Mouse (Mus musculus) embryonic facial prominence, embryonic 13.5 days (tissue): ENCODE data around the gene Ralb. TPM values are rescaled to one million over a fixed set of nuclear protein-coding genes. Genes with fewer than 3 reads are reported as not detected.

Source experiments
- ATAC-seq: fragments of 200-750 bp; cut with Nextera tagmentation; 2 replicates; pipeline ENCODE4 v1.8.0; 2017; ENCODE audit warnings: low read depth; ENCODE audit not compliant: insufficient number of reproducible peaks, insufficient read depth, low FRiP score, low TSS enrichment
- H3K27ac ChIP-seq: fragments of 300-500 bp; sonication (generic); 2 replicates; pipeline ENCODE4 v1.5.1; 2015; ENCODE audit warnings: moderate library complexity, mild to moderate bottlenecking, inconsistent platforms
- H3K27me3 ChIP-seq: fragments of 300-500 bp; sonication (generic); 2 replicates; pipeline ENCODE4 v1.6.1; 2015; ENCODE audit warnings: mild to moderate bottlenecking, inconsistent platforms
- H3K36me3 ChIP-seq: fragments of 300-500 bp; sonication (generic); 2 replicates; pipeline ENCODE4 v1.6.1; 2015; ENCODE audit warnings: mild to moderate bottlenecking, inconsistent platforms
- H3K4me1 ChIP-seq: fragments of 300-500 bp; sonication (generic); 2 replicates; pipeline ENCODE4 v1.6.1; 2015; ENCODE audit warnings: inconsistent platforms
- H3K4me2 ChIP-seq: fragments of 300-500 bp; sonication (generic); 2 replicates; pipeline ENCODE4 v1.6.1; 2015; ENCODE audit warnings: moderate library complexity, mild to moderate bottlenecking, inconsistent platforms
- H3K4me3 ChIP-seq: fragments of 300-500 bp; sonication (generic); 2 replicates; pipeline ENCODE4 v1.5.1; 2015; ENCODE audit warnings: mild to moderate bottlenecking, inconsistent platforms
- H3K9ac ChIP-seq: fragments of 300-500 bp; sonication (generic); 2 replicates; pipeline ENCODE4 v1.6.1; 2015; ENCODE audit warnings: mild to moderate bottlenecking, inconsistent platforms
- H3K9me3 ChIP-seq: fragments of 300-500 bp; sonication (generic); 2 replicates; pipeline ENCODE4 v1.6.1; 2016; ENCODE audit warnings: inconsistent platforms
- WGBS: fragments of 180-500 bp; shearing (Covaris S2); methylation state at CpG from one replicate; pipeline ENCODE4 v1.1.7; 2015; ENCODE audit warnings: mixed read lengths; 5-methylcytosine and 5-hydroxymethylcytosine counted together
- polyA plus RNA-seq: library from polyadenylated mRNA; unstranded; fragments of >200 nt; fragmentation: Nextera tagmentation; extraction: Ambion mirVana; gene quantifications from 2 replicates; pipeline ENCODE4 v1.2.1, GENCODE M21; 2015

Ralb gene
- polyA plus RNA-seq, 1 experiment from 2014 or later: 117 TPM

GRCm38 (mm10) chr1:119540836-119541557 lies 36.4 kb upstream of the Ralb start:
- H3K9me3 ChIP-seq: no peaks in the 10 kb centered on the region
- H3K4me3 ChIP-seq: no peak overlapping the region
- H3K27ac ChIP-seq: no peak overlapping the region
- H3K27me3 ChIP-seq: no peaks in the 10 kb centered on the region
- WGBS: 73% methylated on average over 9 of the region's 9 CpGs
- H3K4me2 ChIP-seq: no peak overlapping the region
- no peaks in the 10 kb centered on the region for H3K4me1 ChIP-seq
- ATAC-seq: 0 out of 2 replicates have a peak, but pooled peaks have one; percentile 34
- no peaks in the 10 kb centered on the region for H3K36me3 ChIP-seq
- H3K9ac ChIP-seq: no peak overlapping the region

GRCm38 (mm10) chr1:119539252-119539651 lies 34.7 kb upstream of the Ralb start:
- Histone ChIP-seq H3K4me1 (no peaks in the 10 kb centered on the region), H3K9me3 (no peaks in the 10 kb centered on the region), H3K36me3 (no peaks in the 10 kb centered on the region), H3K4me3 (no peak overlapping the region), H3K27me3 (no peaks in the 10 kb centered on the region), H3K9ac (no peak overlapping the region), H3K27ac (no peak overlapping the region), H3K4me2 (no peak overlapping the region)
- 66% methylated on average over 2 of the region's 2 CpGs for WGBS
- no peak for ATAC-seq

DNA sequence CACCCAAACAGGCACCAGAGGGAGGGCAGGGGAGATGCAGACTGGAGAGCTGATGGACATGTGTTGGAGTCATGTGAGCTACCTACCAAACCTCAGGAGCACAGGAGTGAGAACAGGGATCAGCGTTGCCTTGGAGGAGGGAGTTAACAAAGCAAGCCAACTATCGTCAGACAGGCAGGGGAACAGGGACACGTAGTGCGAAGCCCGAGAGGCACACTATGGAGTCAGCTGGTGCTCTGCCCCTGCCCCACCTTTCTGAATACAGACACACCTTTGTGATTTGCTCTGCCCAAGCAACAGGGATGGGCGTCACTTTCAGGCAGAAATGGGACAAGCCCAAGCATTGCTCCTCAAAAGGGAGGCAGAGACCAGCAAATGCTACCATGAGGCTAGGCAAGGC lies 33.1 kb upstream of the Ralb start:
- Histone ChIP-seq H3K9me3 (no peaks in the 10 kb centered on the region), H3K9ac (no peak overlapping the region), H3K36me3 (no peaks in the 10 kb centered on the region), H3K4me2 (no peak overlapping the region), H3K27me3 (no peaks in the 10 kb centered on the region), H3K4me1 (no peaks in the 10 kb centered on the region), H3K27ac (no peak overlapping the region), H3K4me3 (no peak overlapping the region)
- WGBS: 85% methylated on average over 6 of the region's 6 CpGs
- no peak for ATAC-seq

- Histone ChIP-seq H3K4me1 (no peaks in the 10 kb centered on the region), H3K9ac (no peak overlapping the region), H3K9me3 (no peaks in the 10 kb centered on the region), H3K4me3 (no peak overlapping the region), H3K4me2 (no peak overlapping the region), H3K27ac (no peak overlapping the region), H3K36me3 (no peaks in the 10 kb centered on the region), H3K27me3 (no peaks in the 10 kb centered on the region)
- WGBS: 76% methylated on average over 2 of the region's 2 CpGs
- ATAC-seq: no peak
Observed at GRCm38 (mm10) chr1:119536122-119536521, 31.5 kb upstream of the Ralb start.

GRCm38 (mm10) chr1:119534341-119534740 lies 29.7 kb upstream of the Ralb start:
- no peaks in the 10 kb centered on the region for H3K9me3 ChIP-seq
- 92% methylated on average over 5 of the region's 5 CpGs for WGBS
- no peaks in the 10 kb centered on the region for H3K4me1 ChIP-seq
- H3K27me3 ChIP-seq: no peaks in the 10 kb centered on the region
- H3K27ac ChIP-seq: no peak overlapping the region
- no peak overlapping the region for H3K9ac ChIP-seq
- H3K36me3 ChIP-seq: peaks cover 6% of the 10 kb centered on the region
- no peak overlapping the region for H3K4me3 ChIP-seq
- no peak overlapping the region for H3K4me2 ChIP-seq
- ATAC-seq: no peak

DNA sequence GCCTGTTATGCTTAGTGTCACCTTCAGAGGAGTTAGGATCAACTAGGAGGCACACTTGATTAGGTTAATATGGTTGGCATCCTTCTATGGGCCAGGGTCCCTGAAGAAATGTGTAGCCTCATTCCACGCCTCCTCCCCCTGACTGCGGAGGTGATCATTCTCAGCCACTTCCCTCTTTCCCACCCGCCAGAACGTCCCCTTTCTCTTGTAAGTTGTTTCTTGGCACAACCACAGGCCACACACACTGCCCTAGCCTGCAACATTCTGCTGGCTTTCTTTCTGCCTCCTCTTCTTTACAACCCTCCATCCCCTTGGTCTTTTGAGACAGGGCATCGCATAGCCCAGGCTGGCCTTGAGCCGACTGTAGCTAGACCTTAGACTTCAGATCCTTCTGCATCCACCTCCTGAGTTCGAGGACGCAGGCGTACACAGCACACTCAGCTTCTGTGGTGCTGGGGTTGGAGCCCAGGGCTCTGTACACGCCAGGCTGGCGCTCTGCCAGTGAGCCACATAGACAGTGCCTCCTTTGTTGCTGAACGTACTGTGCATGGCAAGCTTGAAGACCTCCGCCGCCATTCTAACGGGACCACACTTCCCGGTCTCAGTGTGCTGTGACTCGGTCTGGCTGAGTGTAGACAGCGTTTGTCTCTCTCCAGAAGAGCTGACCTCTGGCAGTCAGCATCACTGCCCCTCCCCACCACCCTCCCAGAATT lies 28.7 kb upstream of the Ralb start:
- Histone ChIP-seq H3K4me1 (no peaks in the 10 kb centered on the region), H3K4me2 (no peak overlapping the region), H3K36me3 (peaks cover 17% of the 10 kb centered on the region), H3K27ac (no peak overlapping the region), H3K27me3 (no peaks in the 10 kb centered on the region), H3K4me3 (no peak overlapping the region), H3K9me3 (peaks cover 4% of the 10 kb centered on the region; the same call in 1 of the 2 replicates), H3K9ac (no peak overlapping the region)
- ATAC-seq: no peak
- 78% methylated on average over 18 of the region's 18 CpGs for WGBS

DNA sequence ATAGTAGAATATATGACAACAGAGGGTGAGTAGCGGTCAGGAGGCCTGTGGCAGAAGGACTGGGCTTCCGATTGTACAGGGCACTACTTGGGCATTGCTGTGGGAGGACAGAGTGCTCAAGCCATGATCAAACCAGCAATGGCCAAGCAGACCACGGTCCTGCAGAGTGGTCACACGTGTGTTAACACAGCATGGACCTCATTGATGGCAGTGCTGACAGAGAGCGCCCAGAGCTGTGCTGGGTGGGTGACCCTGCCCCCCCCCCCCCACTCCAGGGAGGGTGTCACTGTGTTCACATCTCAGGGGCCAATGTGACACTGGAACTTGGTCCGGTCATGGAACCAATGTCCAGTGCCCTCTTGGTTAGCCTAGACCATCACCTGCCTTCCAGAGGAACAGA lies 27.6 kb upstream of the Ralb start:
- Histone ChIP-seq H3K9ac (no peak overlapping the region), H3K4me1 (peaks cover under 1% of the 10 kb centered on the region; the same call in 1 of the 2 replicates), H3K9me3 (peaks cover 9% of the 10 kb centered on the region; the same call in 1 of the 2 replicates), H3K4me2 (no peak overlapping the region), H3K27ac (no peak overlapping the region), H3K4me3 (no peak overlapping the region), H3K27me3 (no peaks in the 10 kb centered on the region), H3K36me3 (peaks cover 28% of the 10 kb centered on the region)
- 92% methylated on average over 6 of the region's 6 CpGs for WGBS
- 0 out of 2 replicates have a peak, but pooled peaks have one; percentile 68 for ATAC-seq

- H3K4me2 ChIP-seq: no peak overlapping the region
- ATAC-seq: no peak
Observed at GRCm38 (mm10) chr1:119530941-119531340, 26.3 kb upstream of the Ralb start.

DNA sequence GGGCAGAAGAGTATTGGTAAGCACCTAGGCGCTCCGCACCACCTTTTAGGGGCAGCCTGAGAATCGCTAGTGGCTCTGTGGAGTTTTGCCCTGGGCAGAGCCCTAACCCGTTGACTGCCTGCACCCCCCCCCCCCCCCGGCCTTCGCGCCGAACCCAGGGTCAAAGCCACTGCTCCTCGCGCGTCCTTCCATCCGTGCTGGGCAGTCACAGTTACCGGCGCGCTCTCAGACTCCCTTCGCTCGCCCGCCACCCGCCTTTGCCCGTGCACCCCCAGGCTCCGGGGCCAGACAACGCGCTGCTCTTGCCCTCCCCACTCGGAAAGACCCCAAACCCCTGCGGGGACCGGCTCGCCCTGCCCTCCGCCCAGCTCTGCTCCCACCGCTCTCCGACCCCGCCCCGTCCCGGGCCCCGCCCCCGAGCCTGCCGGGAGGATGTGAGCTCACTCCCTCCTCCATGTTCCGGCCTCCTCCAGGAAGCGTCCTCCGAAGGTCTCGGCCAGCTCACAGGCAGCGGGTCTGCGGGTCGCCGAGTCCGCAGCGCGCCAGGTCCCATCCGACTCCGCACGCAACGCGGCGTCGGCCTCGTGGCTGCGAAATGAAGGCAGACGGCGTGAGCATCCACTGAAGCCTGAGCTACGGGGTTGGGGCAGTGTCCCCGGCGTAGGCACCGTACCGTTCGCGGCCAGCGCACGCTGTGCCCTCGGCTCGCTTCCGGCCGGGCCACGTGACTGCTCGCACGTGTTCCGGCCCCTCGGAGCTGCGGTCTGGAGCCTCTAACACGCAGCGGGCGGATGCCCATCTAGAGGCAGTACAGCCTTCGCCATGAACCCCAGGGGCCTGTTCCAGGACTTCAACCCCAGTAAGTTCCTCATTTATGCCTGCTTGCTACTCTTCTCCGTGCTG lies 21.3 kb upstream of the Ralb start, which contains the start of gene Tmem185b:
Gene Tmem185b, plus strand, starts transcription at position 472 of the 903 bp plus-strand sequence.
- Histone ChIP-seq H3K9ac (peak within 1 kb of the TSS; percentile 81), H3K27me3 (no peaks in the 10 kb centered on the region)
- WGBS: 2% methylated on average over 80 of the region's 82 CpGs

More at GRCm38 (mm10) chr1:119530941-119531340, 26.3 kb upstream of the Ralb start:
- Histone ChIP-seq H3K36me3 (peaks cover 34% of the 10 kb centered on the region), H3K27ac (no peak overlapping the region), H3K4me1 (peaks cover 9% of the 10 kb centered on the region), H3K4me3 (no peak overlapping the region), H3K27me3 (no peaks in the 10 kb centered on the region), H3K9me3 (peaks cover 14% of the 10 kb centered on the region; the same call in 1 of the 2 replicates), H3K9ac (no peak overlapping the region)
- 91% methylated on average over 13 of the region's 13 CpGs for WGBS

GRCm38 (mm10) chr1:119525004-119525444 lies 20.4 kb upstream of the Ralb start:
- Histone ChIP-seq H3K9ac (peak overlapping the region; percentile 81; the same call in 1 of the 2 replicates), H3K27ac (peak overlapping the region; percentile 82; the same call in 1 of the 2 replicates), H3K4me3 (peak overlapping the region; percentile 63), H3K27me3 (no peaks in the 10 kb centered on the region), H3K4me1 (peaks cover 20% of the 10 kb centered on the region), H3K36me3 (peaks cover 34% of the 10 kb centered on the region), H3K4me2 (peak overlapping the region; percentile 90), H3K9me3 (peaks cover 14% of the 10 kb centered on the region; the same call in 1 of the 2 replicates)
- ATAC-seq: no peak
- 13% methylated on average over 5 of the region's 5 CpGs for WGBS

More for the DNA sequence above, 21.3 kb upstream of the Ralb start, which contains the start of gene Tmem185b:
- Histone ChIP-seq H3K4me2 (peak within 1 kb of the TSS; percentile 90), H3K4me3 (peak within 1 kb of the TSS; percentile 63), H3K9me3 (peaks cover 14% of the 10 kb centered on the region; the same call in 1 of the 2 replicates), H3K27ac (peak within 1 kb of the TSS; percentile 82), H3K36me3 (peaks cover 34% of the 10 kb centered on the region), H3K4me1 (peaks cover 20% of the 10 kb centered on the region)
- ATAC-seq: peak; percentile 92

GRCm38 (mm10) chr1:119523826-119524225 lies 19.2 kb upstream of the Ralb start:
- peaks cover 23% of the 10 kb centered on the region for H3K36me3 ChIP-seq
- ATAC-seq: no peak
- no peak overlapping the region for H3K9ac ChIP-seq
- WGBS: 82% methylated on average over 7 of the region's 7 CpGs
- peaks cover 20% of the 10 kb centered on the region for H3K4me1 ChIP-seq
- H3K9me3 ChIP-seq: peaks cover 10% of the 10 kb centered on the region; the same call in 1 of the 2 replicates
- no peaks in the 10 kb centered on the region for H3K27me3 ChIP-seq
- no peak overlapping the region for H3K27ac ChIP-seq
- H3K4me3 ChIP-seq: no peak overlapping the region
- no peak overlapping the region for H3K4me2 ChIP-seq
